Mouse (Mus musculus) liver, adult 2 months (tissue): ENCODE data around the gene Fam124b. TPM values are rescaled to one million over a fixed set of nuclear protein-coding genes. Genes with fewer than 3 reads are reported as not detected.

Experiments used
- DNase-seq: peaks from one replicate; pipeline ENCODE4 v3.0.0-alpha.2; 2011; ENCODE audit warnings: low read depth, low spot score; ENCODE audit errors: extremely low read depth
- H3K27ac ChIP-seq: fragments of 200-500 bp; replicated peaks from 2 replicates; pipeline ENCODE4 v1.5.1; 2012; ENCODE audit warnings: low read depth, mild to moderate bottlenecking, control low read depth, inconsistent platforms, low read length; ENCODE audit not compliant: insufficient read depth
- H3K27me3 ChIP-seq: fragments of 200-500 bp; 2 replicates; pipeline ENCODE4 v1.6.1; 2012; ENCODE audit warnings: mild to moderate bottlenecking, moderate library complexity, low read length, inconsistent platforms; ENCODE audit not compliant: control insufficient read depth, insufficient read depth
- H3K36me3 ChIP-seq: fragments of 200-500 bp; 2 replicates; pipeline ENCODE4 v1.6.1; 2012; ENCODE audit warnings: low read length, inconsistent platforms; ENCODE audit not compliant: control insufficient read depth, insufficient read depth
- H3K4me1 ChIP-seq: fragments of 200-500 bp; 2 replicates; pipeline ENCODE4 v1.6.1; 2011; ENCODE audit warnings: low read length; ENCODE audit not compliant: control insufficient read depth, insufficient read depth
- H3K4me3 ChIP-seq: fragments of 200-500 bp; 2 replicates; pipeline ENCODE4 v1.5.1; 2011; ENCODE audit warnings: low read depth, mild to moderate bottlenecking, control low read depth, low read length, moderate library complexity; ENCODE audit not compliant: insufficient read depth
- H3K79me2 ChIP-seq: fragments of 200-500 bp; 2 replicates; pipeline ENCODE4 v1.6.1; 2012; ENCODE audit warnings: inconsistent platforms, mild to moderate bottlenecking, low read length, moderate library complexity; ENCODE audit not compliant: control insufficient read depth, insufficient read depth
- H3K9ac ChIP-seq: fragments of 200-500 bp; 2 replicates; pipeline ENCODE4 v1.6.1; 2012; ENCODE audit warnings: low read depth, mild to moderate bottlenecking, control low read depth, inconsistent platforms, low read length
- CTCF ChIP-seq: fragments of 200-500 bp; IDR thresholded peaks from 2 replicates; pipeline ENCODE4 v1.5.1; 2011; ENCODE audit warnings: low read depth, low read length, control low read depth
- POLR2A ChIP-seq: fragments of 200-500 bp; IDR thresholded peaks from 2 replicates; pipeline ENCODE4 v1.6.1; 2011; ENCODE audit warnings: low read length, control low read depth; ENCODE audit not compliant: insufficient read depth; ENCODE audit errors: extremely low read depth
- WGBS: fragments of 180-500 bp; shearing (Covaris S2); methylation state at CpG from one replicate; pipeline ENCODE4 v1.1.7; 2018; 5-methylcytosine and 5-hydroxymethylcytosine counted together
- polyA plus RNA-seq: library from polyadenylated mRNA; depleted of rRNA; stranded (reverse); fragments of >200 nt; gene quantifications from 2 replicates; pipeline ENCODE4 v1.2.3, GENCODE M21; 2012; rRNA removed
- total RNA-seq: library from RNA; depleted of rRNA; stranded (reverse); fragments of >200 nt; gene quantifications from 2 replicates; pipeline ENCODE4 v1.2.3, GENCODE M21; 2014; rRNA removed

The Fam124b gene
- total RNA-seq (not detected in 2 replicates), polyA plus RNA-seq (not detected in 2 replicates)

GRCm38 (mm10) chr1:80218268-80218667, at the start of gene Fam124b:
Gene Fam124b (minus strand): TSS chr1:80218473.
- no peak for DNase-seq
- no peak for TF ChIP-seq CTCF
- no peak for TF ChIP-seq POLR2A
- no peaks in the 10 kb centered on the region for H3K36me3 ChIP-seq
- H3K4me1 ChIP-seq, result no peaks in the 10 kb centered on the region
- no peak within 1 kb of the TSS for H3K27ac ChIP-seq
- no peak within 1 kb of the TSS for H3K9ac ChIP-seq
- no peaks in the 10 kb centered on the region for H3K27me3 ChIP-seq
- no peaks in the 10 kb centered on the region for H3K79me2 ChIP-seq
- 75% methylated on average over 6 of the region's 6 CpGs for WGBS
- no peak within 1 kb of the TSS for H3K4me3 ChIP-seq

- Histone ChIP-seq H3K27ac (no peak overlapping the region), H3K36me3 (peaks cover 8% of the 10 kb centered on the region; the same call in 1 of the 2 replicates), H3K9ac (no peak overlapping the region), H3K27me3 (no peaks in the 10 kb centered on the region), H3K79me2 (no peaks in the 10 kb centered on the region), H3K4me3 (no peak overlapping the region), H3K4me1 (no peaks in the 10 kb centered on the region)
- TF ChIP-seq CTCF, result no peak
- no peak for TF ChIP-seq POLR2A
- no peak for DNase-seq
- WGBS, result 89% methylated on average over 1 of the region's 1 CpGs
Measured at GRCm38 (mm10) chr1:80260443-80260842, 42.2 kb upstream of the Fam124b start.

GRCm38 (mm10) chr1:80258632-80259031, 40.4 kb upstream of the Fam124b start:
- Histone ChIP-seq H3K36me3 (no peaks in the 10 kb centered on the region), H3K4me1 (no peaks in the 10 kb centered on the region), H3K27me3 (no peaks in the 10 kb centered on the region), H3K27ac (no peak overlapping the region), H3K9ac (no peak overlapping the region), H3K79me2 (no peaks in the 10 kb centered on the region), H3K4me3 (no peak overlapping the region)
- no peak for DNase-seq
- 83% methylated on average over 4 of the region's 4 CpGs for WGBS
- TF ChIP-seq CTCF (no peak), POLR2A (no peak)

- no peak overlapping the region for H3K27ac ChIP-seq
- H3K4me1 ChIP-seq, result no peaks in the 10 kb centered on the region
- H3K4me3 ChIP-seq, result no peak overlapping the region
- no peaks in the 10 kb centered on the region for H3K27me3 ChIP-seq
- H3K9ac ChIP-seq, result no peak overlapping the region
- no peaks in the 10 kb centered on the region for H3K79me2 ChIP-seq
- no peak for TF ChIP-seq POLR2A
- H3K36me3 ChIP-seq, result no peaks in the 10 kb centered on the region
- no peak for DNase-seq
Measured at GRCm38 (mm10) chr1:80253309-80253708, 35.0 kb upstream of the Fam124b start.

- Histone ChIP-seq H3K4me1 (peaks cover 6% of the 10 kb centered on the region; the same call in 1 of the 2 replicates), H3K79me2 (no peaks in the 10 kb centered on the region), H3K4me3 (no peak overlapping the region), H3K9ac (no peak overlapping the region), H3K27ac (no peak overlapping the region), H3K36me3 (no peaks in the 10 kb centered on the region), H3K27me3 (no peaks in the 10 kb centered on the region)
- TF ChIP-seq POLR2A (no peak), CTCF (no peak)
- no peak for DNase-seq
- WGBS, result 91% methylated on average over 5 of the region's 5 CpGs
Measured at GRCm38 (mm10) chr1:80250247-80250646, 32.0 kb upstream of the Fam124b start.

GRCm38 (mm10) chr1:80247131-80247530, 28.9 kb upstream of the Fam124b start:
- no peaks in the 10 kb centered on the region for H3K36me3 ChIP-seq
- no peak for TF ChIP-seq CTCF
- TF ChIP-seq POLR2A, result no peak
- H3K9ac ChIP-seq, result no peak overlapping the region
- DNase-seq, result peak; percentile 51
- no peaks in the 10 kb centered on the region for H3K79me2 ChIP-seq
- peaks cover 6% of the 10 kb centered on the region; the same call in 1 of the 2 replicates for H3K4me1 ChIP-seq
- no peaks in the 10 kb centered on the region for H3K27me3 ChIP-seq
- H3K27ac ChIP-seq, result 0 out of 2 replicates have a peak overlapping the region, but pooled peaks have one; percentile 28
- H3K4me3 ChIP-seq, result no peak overlapping the region
